Mouse (Mus musculus) mouse embryonic stem cell (cell line): ENCODE results near the gene Zfp260.

ENCODE experiments used
- in situ Hi-C, 2 experiments: fragments of 300-500 bp; cut with MboI; formaldehyde crosslinking; loops; 1 replicate in 1 of 2; 3 replicates in 1 of 2; pipeline ENCODE4 v1.14.3; 2019 to 2020; ENCODE audit warnings: low sequenced_read_pairs in 2 of 2, low pct_unique_long_range_greater_than_20kb in 1 of 2, mixed read lengths in 1 of 2; ENCODE audit not compliant: unreplicated experiment in 1 of 2

The Zfp260 gene

DNA sequence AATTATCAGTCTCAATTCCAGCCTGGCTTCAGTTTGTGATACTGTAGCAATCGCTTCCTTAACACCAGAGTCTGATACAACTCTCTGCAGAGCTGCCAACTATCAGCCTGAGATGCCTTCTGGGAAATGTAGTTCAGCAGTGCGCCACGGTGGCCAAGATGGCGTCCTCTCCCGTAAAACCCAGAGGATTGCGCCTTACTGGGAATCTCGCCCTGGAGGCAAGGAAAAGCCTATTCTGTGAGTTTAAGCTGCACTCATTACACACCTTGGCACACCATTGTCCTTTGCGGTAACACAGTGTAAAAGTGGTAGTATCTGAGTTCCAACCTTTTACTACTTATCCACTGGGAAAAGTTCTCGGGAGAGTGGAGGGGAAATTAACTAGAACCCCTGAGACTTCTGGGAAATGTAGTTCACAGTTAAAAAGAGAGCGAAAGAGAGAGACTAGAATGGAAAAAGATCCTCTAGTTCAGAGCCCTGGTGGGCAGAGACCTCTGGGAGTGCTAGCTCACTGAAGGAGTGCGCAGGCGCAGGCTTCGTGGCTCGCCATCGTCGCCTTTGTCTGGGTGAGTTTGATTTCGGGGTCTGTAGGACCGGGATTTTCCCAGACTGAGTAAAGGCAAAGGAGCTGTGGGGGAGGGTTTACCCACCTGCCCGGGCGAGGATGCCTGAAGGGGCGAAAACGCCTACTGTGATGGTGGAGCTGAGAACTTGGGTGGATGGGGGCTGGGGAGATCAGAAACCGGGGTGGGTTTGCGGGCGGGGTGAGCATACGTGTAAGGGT is at the start of gene Zfp260:
Gene Zfp260, plus strand, starts transcription at position 132 of the 784 bp plus-strand sequence.
- in situ Hi-C loops, result no loop called here

DNA sequence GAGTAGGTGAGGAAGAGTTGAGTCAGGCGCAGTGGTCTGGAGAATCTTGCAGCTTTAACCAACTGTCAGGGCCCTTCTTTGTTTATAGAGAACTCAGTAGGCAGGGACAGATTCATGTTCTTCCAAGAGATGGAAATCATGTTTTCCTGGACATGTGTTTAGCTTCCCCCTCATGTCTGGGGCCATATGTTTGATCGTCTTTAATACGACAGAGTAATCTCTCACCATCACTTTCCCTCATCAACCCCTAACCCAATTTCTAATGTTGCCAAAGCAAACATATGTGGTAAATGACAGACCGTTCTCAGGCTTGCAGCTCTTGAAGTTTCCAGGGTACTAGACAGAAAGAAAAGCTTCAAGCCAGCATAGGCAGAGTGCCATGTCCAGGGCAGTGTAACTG is 46.5 kb upstream of the Zfp260 start:
- in situ Hi-C loops, result no loop called here

DNA sequence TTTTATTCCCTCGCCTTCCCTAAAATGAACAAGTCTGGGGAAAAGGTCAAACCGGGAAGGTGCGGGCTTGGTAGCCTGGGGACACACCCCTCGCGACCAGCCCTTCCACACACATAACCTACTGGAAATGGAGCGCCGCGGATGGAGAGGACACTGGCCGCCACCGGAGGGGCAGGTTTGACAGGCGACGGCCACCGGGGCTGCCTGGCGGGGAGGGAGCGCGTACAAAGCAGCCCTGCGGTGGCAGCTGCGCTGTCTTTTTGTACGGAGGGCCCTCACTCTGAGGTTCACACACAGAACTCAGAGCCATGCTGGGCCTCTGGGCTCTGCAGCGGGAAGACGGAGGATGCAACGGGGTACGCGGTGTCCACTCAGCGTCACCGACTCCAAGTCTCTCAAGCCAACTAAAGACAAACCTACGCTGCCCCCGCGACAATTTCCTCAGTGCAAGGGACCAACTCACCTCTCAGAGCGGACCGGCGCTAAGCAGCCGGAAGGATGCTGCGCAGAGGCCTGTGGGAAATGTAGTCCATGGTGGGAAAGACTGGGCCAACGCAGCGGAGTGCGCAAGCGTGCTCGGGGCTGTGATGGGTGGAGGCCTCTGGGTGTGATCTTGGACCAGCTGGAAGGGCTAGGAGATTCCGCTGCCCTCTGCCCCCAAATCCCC is 43.6 kb upstream of the Zfp260 start, which contains the start of gene Zfp14:
Gene Zfp14, minus strand, starts transcription at position 499 of the 667 bp plus-strand sequence.
- in situ Hi-C loops, result no loop called here

DNA sequence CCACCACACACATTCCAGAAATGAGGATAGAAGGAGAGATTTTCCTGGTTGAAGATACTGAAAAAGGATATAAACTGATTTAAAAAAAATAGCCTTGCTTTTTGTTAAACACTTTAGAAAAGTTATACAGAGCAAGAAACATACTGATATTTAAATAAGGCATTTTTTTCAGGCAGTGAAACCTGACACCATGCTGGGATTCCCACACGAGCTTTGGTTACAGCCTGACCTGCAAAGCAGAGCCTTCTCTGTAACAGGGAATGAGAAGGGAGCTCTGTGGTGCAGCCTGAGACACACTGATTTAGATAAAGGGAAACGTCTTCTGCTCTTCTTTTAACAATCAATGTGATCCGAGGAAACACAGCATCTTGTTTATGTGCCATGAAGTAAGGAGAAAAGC is 41.0 kb upstream of the Zfp260 start:
- in situ Hi-C loops, result no loop called here

DNA sequence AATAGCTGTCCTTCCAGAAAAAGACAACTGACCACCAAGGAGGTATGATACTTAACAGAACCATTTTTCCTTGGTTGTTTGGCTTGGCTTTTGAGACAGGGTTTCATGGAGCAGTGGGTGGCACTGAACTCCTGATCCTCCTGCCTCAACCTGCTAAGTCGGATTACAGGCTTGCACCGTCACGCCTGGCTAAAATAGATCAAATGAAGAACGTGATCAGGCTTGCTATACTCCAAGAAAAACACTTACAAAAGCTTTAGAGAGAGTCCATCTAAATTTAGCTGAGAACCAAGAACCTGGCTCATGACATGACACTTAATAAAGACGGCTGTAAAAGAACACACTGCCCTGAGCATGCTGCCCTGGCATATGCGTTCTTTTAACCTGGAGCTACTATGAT is 34.2 kb upstream of the Zfp260 start:
- in situ Hi-C loops, result loop anchor here in 1 of 2 experiments (10.0 kb wide), 2 partner anchors 106 to 206 kb away; partner anchors contain the start of genes Zfp420, Zfp74 and Zfp940

DNA sequence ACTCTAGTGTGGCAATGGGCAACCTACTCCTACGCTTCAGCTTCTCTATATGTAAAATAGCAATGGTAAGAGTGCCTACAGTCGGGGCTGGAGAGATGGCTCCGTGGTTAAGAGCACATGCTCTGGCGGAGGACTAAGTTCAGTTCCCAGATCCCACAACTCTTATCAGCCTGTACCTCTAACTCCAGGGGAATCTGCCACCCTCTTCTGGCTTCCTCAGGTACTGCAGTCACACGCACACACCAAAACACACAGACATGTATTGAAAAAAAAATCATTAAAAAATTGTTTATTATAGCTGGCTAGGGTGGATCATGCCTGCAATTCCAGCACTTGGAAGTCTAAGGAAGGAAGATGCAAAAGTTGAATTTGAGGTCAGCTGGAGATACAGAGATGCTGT is 32.1 kb upstream of the Zfp260 start:
- in situ Hi-C loops, result loop anchor here in 1 of 2 experiments (10.0 kb wide), 2 partner anchors 108 to 208 kb away; partner anchors contain the start of genes Zfp420, Zfp74 and Zfp940

DNA sequence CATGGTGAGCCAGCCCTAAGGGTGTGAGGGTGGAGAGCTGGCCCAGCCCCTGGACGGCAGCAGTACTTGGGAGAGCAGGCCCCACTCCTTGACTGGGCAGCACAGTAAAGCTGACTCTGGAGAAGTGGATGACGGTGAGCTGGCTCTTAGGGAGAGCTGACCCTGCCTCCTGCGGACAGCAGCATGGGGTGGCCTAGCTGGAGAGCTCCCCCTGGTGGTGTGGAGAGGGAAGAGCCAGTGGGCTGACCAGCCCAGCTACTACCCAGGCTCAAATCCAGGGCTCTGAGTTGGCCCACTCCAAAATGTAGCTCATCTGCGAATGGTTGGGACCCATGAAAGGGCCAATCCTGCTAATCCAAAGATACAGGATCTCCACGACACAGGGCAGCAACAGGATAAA is 30.0 kb upstream of the Zfp260 start:
- in situ Hi-C loops, result loop anchor here in 1 of 2 experiments (10.0 kb wide), 2 partner anchors 110 to 210 kb away; partner anchors contain the start of genes Zfp420, Zfp74 and Zfp940

DNA sequence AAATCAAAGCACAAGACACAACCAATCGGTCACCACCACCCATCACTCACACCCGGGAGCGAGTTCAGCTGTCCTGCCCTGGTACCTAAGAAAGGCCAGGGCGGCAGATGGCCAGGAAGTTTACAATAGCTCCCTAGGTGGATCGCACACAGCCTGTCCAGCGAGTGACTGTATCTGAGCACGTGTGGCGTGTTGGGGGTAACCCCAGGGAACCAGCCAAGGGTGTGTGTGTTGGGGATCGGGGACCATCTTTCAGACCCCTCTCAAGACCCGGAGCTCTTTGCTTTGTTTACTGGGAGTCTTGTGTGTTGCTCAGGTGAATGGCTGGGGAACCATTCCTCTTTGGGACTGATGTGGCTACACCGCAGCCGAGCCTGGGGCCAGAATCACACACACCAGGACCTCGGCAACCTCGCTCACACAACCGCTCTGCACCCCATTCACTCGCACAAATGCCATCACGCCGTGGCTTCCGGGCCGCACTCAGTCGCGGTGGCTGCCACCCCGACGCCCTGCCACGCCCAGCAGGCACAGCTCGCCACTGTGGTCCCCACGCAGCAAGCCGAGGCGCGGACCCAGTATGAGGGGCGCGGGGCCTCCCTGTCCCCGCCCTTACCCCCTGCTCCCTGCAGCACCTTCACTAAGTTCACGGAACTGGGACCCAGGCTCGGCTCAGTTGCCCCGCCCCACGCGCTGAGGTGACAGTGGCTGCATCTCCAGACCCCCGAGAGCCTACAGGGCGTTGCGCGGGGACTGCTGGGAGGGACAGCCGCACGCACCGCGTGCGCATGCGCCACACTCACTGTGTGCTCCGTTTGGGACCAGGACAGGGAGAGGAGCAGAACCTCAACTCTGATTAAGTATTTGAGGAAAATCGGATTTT is 22.2 kb upstream of the Zfp260 start, which contains the start of gene Zfp82:
Gene Zfp82, minus strand, starts transcription at position 755 of the 883 bp plus-strand sequence.
- in situ Hi-C loops, result no loop called here

DNA sequence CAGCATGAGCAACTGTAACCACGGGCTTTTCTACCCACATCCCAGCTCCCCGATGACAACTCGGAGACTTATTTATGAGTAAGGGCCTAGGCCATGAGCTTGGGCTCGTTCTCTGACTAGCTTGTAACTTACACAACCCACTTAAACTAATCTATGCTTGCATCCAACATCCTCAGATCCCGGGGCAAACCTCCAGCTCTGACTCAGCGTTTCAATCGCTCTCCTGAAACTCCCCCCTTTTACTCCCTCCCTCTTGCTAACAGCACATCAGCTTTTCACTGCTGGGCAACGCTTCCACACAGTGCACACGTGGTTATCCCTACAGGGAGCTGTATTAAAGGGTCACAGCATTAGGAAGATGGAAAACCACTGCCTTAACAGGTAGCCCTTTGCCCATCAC is 8.1 kb upstream of the Zfp260 start:
- in situ Hi-C loops, result no loop called here

DNA sequence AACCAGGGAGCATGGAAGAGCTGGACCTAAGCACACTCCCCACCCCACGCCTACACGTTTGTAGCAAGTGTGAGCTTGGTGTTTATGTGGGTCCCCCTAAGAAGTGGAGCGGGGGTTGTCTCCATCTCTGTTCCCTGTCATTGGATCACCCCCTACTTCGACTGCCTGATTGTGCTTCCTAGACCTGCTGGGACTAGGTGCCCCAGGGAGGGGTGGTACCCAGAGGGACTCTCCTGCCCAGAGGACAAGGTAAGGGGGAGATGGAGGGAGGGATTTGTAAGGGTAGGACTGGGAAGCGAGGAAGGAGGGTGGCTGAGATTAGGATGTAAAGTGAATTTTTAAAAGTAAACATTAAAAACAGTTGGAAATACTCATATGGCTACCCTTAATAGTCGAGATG is 5.2 kb upstream of the Zfp260 start:
- in situ Hi-C loops, result no loop called here

DNA sequence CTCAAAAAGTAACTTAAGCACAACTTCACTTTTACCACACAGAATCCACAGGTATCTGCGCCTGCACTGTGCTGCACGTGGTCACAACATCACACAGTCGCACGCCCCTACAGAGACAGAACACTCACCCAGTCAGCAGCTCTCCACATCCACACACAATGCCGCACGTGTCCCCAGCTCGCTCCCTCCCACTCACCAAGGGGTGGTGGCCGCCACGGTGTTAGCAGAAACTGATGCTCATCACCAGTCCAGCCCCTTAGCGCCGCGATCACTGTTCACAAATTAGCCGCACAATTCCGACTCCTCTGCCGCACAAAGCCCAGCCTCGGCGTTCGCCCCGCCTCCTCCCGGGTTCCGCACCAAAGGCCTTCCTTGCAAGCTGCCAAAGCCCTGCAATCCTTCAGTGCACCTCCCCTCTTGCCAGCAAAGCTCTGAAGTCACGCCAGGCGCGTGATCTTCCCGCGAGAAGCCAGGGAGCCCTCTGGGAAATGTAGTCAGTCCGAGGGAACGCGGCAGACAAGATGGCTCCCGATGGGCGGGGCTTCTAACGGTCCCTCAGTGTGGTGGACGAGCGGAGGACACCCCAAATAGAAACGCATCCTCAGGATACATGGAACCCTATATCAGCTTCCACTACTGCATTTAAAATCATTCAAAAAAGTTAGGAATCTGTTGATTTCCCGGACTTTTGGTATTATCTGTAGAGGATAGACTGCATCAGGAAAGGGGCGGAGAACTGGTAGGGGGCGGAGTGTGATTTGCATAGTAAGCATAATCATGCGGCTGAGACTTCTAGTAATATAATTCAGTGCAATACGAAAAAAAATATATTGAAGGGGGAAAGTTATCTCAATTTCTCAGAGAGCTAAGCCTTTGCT is 4.2 kb upstream of the Zfp260 start, which contains the start of the genes Gm26920 and Zfp566:
Gene Gm26920, minus strand, starts transcription at position 319 of the 878 bp plus-strand sequence.
Gene Zfp566, minus strand, starts transcription at position 436 of the 878 bp plus-strand sequence.
- in situ Hi-C loops, result no loop called here

DNA sequence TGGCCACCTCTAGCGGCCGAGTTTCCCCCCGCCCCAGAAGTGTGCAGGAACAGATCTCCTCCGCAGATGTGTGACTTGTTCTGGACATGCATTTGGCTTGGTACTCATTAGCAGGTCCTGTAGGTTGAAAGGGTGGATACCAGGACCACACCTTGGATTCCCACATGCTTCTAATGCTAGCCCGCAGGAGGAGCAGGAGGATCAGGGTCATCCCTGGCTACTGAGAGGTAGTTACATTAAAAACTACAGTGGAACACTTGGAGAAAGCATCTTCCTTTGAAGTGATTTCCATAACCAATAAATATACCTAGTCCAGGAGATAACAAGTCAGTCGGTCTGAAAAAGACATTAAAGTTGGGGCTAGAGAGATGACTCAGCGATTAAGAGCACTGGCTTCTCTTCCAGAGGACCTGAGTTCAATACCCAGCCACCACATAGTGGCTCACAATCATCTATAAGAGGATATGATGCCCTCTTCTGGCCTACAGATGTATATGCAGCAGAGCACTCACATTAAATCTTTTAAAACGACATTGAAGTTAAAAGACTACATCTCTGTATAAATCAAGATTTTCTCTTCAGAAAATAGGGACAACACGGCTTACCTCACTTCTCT is 3.5 kb upstream of the Zfp260 start:
- in situ Hi-C loops, result no loop called here

DNA sequence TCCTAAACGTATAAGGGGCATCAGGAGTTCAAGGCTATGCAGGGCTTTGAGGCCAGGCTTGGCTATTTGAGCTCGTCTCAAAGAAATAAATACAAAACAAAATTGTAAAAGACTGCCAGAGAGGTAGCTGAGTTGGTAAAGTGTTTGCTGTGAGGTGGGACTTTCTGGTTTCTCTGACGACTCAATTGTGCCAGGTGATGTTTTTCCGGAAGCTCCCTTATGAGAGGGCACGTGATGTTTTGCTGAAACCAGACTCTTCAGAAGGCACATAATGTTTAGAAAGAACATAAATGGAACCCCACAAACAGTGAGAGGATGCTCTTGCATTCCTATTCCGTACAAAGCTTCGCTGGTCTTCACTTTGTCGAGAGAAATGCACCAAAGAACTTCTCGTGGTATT is 1.9 kb upstream of the Zfp260 start:
- in situ Hi-C loops, result no loop called here

DNA sequence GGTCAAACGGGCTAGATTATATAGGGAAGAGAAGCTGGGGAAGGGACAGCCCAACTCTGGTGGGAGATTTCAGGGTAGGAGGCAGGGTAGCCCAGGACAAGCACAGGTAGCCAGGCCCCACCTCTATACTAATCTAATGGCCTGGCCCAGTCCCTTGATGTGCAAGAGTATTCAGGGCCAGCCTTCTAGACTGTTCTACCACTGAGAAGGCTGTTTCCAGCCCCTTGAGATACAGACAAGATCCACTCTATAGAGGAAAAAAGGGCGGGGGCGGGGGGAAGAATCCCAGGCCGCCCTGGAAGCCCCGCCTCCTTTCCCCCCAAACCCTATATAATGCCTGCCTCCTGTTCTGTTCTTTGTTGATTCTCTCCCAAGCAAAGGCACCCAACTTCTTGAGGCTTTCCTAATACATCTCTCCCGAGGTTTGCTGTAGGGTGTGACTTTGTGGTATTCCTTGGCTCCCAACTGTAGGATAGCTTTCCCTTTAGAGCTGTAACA is 610 bp upstream of the Zfp260 start:
- in situ Hi-C loops, result no loop called here

DNA sequence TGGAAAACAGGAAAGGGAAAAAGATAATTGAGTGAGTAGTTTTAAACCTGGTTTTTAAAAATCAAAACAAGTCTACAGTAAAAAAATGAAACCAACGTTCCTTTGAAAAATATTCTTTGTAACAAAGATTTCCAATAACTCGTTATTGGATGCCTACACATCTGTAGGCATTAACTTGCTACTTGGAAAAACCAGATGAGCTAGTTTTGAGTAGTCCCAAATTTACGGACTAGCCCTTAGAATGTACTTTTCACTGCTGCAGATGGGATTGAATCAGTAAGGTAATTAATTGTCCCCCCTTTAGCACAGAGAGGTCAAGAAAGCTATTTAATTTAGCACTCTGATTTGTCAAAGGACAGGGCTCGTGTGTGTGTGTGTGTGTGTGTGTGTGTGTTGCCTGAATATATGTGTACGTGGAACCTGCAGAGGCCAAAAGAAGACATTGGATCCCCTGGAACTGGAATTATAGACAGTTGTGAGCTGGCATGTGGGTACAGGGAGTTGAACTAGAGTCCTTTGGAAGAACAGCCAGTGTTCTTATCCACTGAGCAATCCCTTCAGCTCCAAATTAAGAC is 1.1 kb downstream of the Zfp260 start:
- in situ Hi-C loops, result no loop called here

DNA sequence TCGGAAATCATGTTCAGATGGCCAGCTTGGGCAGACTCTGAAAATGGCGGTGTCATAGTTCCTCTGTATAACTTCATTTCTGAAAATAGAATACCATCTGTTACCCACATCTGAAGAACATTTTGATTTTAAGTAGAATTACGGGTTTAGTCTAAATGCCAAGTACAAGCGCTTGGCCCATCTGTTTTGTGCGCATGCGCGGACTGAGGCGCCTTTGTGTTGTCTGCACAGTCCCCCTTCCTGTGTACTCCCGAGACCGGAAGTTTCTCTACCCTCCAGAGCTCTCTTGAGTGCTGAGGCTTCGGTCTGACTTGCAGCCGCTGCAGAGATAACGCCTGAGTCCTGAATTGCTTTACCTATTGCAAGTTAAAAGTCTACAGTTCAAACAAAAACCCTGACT is 4.7 kb downstream of the Zfp260 start:
- in situ Hi-C loops, result no loop called here

DNA sequence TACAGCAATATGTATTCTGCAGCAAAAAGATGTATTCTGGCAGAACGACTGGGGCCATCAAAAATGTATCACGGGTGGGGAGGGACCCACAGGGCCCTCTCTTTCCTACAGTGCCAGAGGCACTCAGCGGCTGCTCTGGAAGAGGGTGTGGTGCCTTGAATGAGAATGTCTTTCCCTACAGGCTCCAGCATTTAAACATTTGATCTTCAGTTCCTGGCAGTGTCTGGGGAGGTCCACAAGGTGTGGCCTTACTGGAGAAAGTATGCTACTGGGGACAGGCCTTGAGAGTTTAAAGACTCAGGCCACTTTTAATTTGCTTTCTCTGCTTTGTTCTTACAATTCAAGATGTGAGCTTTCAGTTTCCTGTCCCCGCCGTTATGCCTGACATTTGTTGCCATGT is 21.5 kb downstream of the Zfp260 start:
- in situ Hi-C loops, result no loop called here
